Mouse (Mus musculus): Measurements from ENCODE around the gene Cenpt. TPM values are rescaled to one million over a fixed set of nuclear protein-coding genes. Genes with fewer than 3 reads are reported as not detected.

The Cenpt gene
- total RNA-seq, 2 experiments from 2014 or later = 16.8 to 17.6 TPM

DNA sequence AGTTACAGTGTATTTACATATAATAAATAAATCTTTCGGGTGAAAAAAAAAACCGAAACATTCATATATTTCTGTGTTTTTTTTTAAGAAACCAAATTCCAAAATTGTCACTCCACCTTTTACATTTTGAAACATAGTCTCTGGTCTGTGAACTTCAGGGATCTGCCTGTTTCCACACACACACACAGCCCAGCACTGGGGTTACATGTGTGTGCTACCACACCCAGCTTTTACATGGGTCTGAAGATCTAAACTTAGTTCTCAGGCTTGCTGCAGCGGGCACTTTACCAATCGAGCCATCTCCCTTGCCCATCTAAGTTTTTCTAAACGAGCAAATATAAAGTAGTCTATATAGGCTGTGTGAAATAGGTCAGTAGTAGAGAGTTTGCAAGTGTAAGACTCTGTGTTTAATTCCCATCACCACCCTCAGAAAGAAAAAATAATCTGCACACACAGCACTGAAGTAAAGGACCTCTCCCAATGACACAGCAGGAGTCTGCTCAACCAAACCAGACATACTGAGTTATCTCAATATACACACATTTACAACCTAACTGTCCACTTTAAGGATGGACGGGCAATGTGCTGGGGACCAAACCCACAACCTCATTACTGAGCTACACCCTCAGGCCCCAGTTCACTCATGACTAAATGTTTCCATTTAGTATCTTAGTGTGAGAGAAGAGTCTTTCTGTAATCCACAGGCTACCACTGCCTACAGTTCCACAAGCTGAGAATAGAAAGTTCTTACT lies 51.7 kb downstream of the Cenpt start:
- no peak for TF ChIP-seq CTCF (IDR thresholded peaks at IDR 0.05)
- Histone ChIP-seq H3K4me3 (no peak overlapping the region), H3K27ac (no peak overlapping the region)
- intact Hi-C loops (cut with DNase I) = no loop called here
- DNase-seq (ENCODE audit: extremely low spot score in 1 of 2, low spot score in 2 of 2) = no peak

DNA sequence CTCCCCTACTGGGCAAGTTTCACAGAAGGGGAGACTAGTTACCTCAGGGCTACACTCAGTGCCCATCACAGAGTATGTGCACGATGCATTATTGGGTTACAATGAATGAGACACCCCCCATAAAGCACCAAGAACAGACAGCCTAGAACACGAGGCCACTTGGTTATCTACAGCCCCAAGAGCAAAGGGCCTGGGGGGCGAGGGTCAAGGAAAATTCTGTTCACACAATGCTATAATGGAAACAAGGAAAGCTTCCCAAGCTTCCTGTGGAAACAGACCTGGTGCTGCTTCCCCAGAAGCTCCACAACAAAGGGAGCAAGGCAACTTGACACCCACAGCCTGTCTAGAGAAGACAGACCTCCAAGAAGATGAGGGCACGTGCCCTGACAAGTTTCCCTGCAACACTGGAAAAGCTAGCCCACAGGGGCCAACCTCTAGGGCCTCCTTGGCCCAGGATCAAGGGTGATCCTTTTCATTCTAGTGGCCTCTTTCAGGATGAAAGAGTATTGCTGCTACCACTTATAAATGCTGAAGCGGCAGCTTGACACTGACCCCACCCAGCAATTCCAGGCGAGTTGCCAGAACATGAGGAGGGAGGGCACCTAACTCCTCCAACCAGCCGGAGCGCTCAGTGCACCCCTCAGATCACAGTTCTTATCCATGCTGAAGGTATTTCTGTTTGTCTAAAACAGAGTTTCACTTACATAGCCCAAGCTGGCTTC lies 53.8 kb downstream of the Cenpt start:
- intact Hi-C loops (cut with DNase I) = no loop called here
- no peak for TF ChIP-seq CTCF (IDR thresholded peaks at IDR 0.05)
- Histone ChIP-seq H3K4me3 (no peak overlapping the region), H3K27ac (no peak overlapping the region)
- DNase-seq (ENCODE audit: extremely low spot score in 1 of 2, low spot score in 2 of 2) = peak; percentile 23 to 26

- Histone ChIP-seq H3K27ac (no peak overlapping the region), H3K4me3 (no peak overlapping the region)
- TF ChIP-seq CTCF (IDR thresholded peaks at IDR 0.05) = no peak
- DNase-seq (ENCODE audit: extremely low spot score in 1 of 2, low spot score in 2 of 2) = no peak
- intact Hi-C loops (cut with DNase I) = no loop called here
These were observed 54.7 kb downstream of the Cenpt start for GRCm38 (mm10) chr8:105798408-105798807.

- no peak overlapping the region for H3K27ac ChIP-seq
- TF ChIP-seq CTCF (IDR thresholded peaks at IDR 0.05) = no peak
- no peak overlapping the region for H3K4me3 ChIP-seq
- DNase-seq (ENCODE audit: extremely low spot score in 1 of 2, low spot score in 2 of 2) = no peak
- intact Hi-C loops (cut with DNase I) = no loop called here
These were observed 57.3 kb downstream of the Cenpt start for GRCm38 (mm10) chr8:105795785-105796184.

Other genes starting within 250 kb of the Cenpt start
- 10 to 100 TPM; 81.0 to 91.4 TPM for gene Ripor1, start 248.0 kb downstream of the Cenpt start, total RNA-seq (2021)
- gene Ctcf, start 216.7 kb downstream of the Cenpt start, total RNA-seq (2021) = 10 to 100 TPM; 67.4 to 70.2 TPM
- gene Agrp, start 215.9 kb downstream of the Cenpt start, total RNA-seq (2021) = not detected
- gene Carmil2, start 167.0 kb downstream of the Cenpt start, total RNA-seq (2021) = 10 to 100 TPM; 60.4 to 65.0 TPM
- 10 to 100 TPM; 51.7 to 56.6 TPM for gene Acd, start 152.2 kb downstream of the Cenpt start, total RNA-seq (2021)
- 10 to 100 TPM; 43.0 to 47.2 TPM for gene Pard6a, start 152.1 kb downstream of the Cenpt start, total RNA-seq (2021)
- gene 4933405L10Rik, start 145.6 kb downstream of the Cenpt start, total RNA-seq (2021) = under 1 TPM in 1 of 2 experiments, not detected in 1; 0.29 TPM
- 10 to 100 TPM in 1 of 2 experiments, 1 to 10 TPM in 1; 9.6 to 10.6 TPM for gene Enkd1, start 145.1 kb downstream of the Cenpt start, total RNA-seq (2021)
- gene Gfod2, start 94.6 kb downstream of the Cenpt start, total RNA-seq (2021) = 10 to 100 TPM; 21.0 to 26.0 TPM
- 10 to 100 TPM; 23.7 to 25.2 TPM for gene Ranbp10, start 25.9 kb downstream of the Cenpt start, total RNA-seq (2021)
- gene Tsnaxip1, start 25.5 kb downstream of the Cenpt start, total RNA-seq (2021) = under 1 TPM in 1 of 2 experiments, not detected in 1; 0.44 TPM
- gene Thap11, start 1.9 kb upstream of the Cenpt start, total RNA-seq (2021) = 10 to 100 TPM; 38.1 to 41.0 TPM
- 10 to 100 TPM; 29.4 to 32.8 TPM for gene Nutf2, start 7.3 kb upstream of the Cenpt start, total RNA-seq (2021)
- gene Edc4, start 27.6 kb upstream of the Cenpt start, total RNA-seq (2021) = 10 to 100 TPM; 64.4 to 68.5 TPM
- 1 to 10 TPM; 3.5 to 3.7 TPM for gene Nrn1l, start 40.3 kb upstream of the Cenpt start, total RNA-seq (2021)
- gene Pskh1, start 47.2 kb upstream of the Cenpt start, total RNA-seq (2021) = 1 to 10 TPM; 6.6 to 8.7 TPM
- 1 to 10 TPM; 1.5 to 2.6 TPM for gene Ctrl, start 80.6 kb upstream of the Cenpt start, total RNA-seq (2021)
- gene Psmb10, start 85.2 kb upstream of the Cenpt start, total RNA-seq (2021) = 10 to 100 TPM; 90.3 to 91.9 TPM
- 10 to 100 TPM; 25.3 to 25.8 TPM for gene Lcat, start 90.1 kb upstream of the Cenpt start, total RNA-seq (2021)
- gene Slc12a4, start 112.8 kb upstream of the Cenpt start, total RNA-seq (2021) = 10 to 100 TPM; 18.2 to 19.8 TPM
- gene Dpep3, start 126.2 kb upstream of the Cenpt start, total RNA-seq (2021) = not detected
- gene Dus2, start 138.1 kb upstream of the Cenpt start, total RNA-seq (2021) = 10 to 100 TPM; 19.7 to 21.9 TPM
- not detected for gene Dpep2nb, start 152.7 kb upstream of the Cenpt start, total RNA-seq (2021)
- gene Ddx28, start 158.6 kb upstream of the Cenpt start, total RNA-seq (2021) = 10 to 100 TPM; 14.1 to 14.9 TPM
- 10 to 100 TPM; 12.1 to 13.4 TPM for gene Nfatc3, start 205.6 kb upstream of the Cenpt start, total RNA-seq (2021)

Measured in left cerebral cortex, adult 2 months (tissue).